Mouse (Mus musculus) testis, adult 2 months (tissue): Measurements from ENCODE around the gene Stox1. TPM values are rescaled to one million over a fixed set of nuclear protein-coding genes. Genes with fewer than 3 reads are reported as not detected.

Experiments
- H3K27ac ChIP-seq: fragments of 200-500 bp; 2 replicates; pipeline ENCODE4 v1.5.1; 2012; ENCODE audit warnings: low read depth, low read length; ENCODE audit not compliant: control insufficient read depth, insufficient read depth
- H3K27me3 ChIP-seq: fragments of 200-500 bp; 2 replicates; pipeline ENCODE4 v1.6.1; 2012; ENCODE audit warnings: mild to moderate bottlenecking, low read length, moderate library complexity; ENCODE audit not compliant: control insufficient read depth, insufficient read depth
- H3K36me3 ChIP-seq: fragments of 200-500 bp; 2 replicates; pipeline ENCODE4 v1.6.1; 2012; ENCODE audit warnings: mild to moderate bottlenecking, low read length; ENCODE audit not compliant: control insufficient read depth, insufficient read depth
- H3K4me1 ChIP-seq: fragments of 200-500 bp; 2 replicates; pipeline ENCODE4 v1.6.1; 2012; ENCODE audit warnings: low read length; ENCODE audit not compliant: control insufficient read depth, insufficient read depth
- H3K4me3 ChIP-seq: fragments of 200-500 bp; 2 replicates; pipeline ENCODE4 v1.5.1; 2012; ENCODE audit warnings: low read depth, mild to moderate bottlenecking, low read length, moderate library complexity, mixed read lengths; ENCODE audit not compliant: control insufficient read depth
- CTCF ChIP-seq: fragments of 200-500 bp; IDR thresholded peaks from 2 replicates; pipeline ENCODE4 v1.5.1; 2012; ENCODE audit warnings: low read depth, mild to moderate bottlenecking, inconsistent platforms, low read length, moderate library complexity; ENCODE audit not compliant: control insufficient read depth, insufficient read depth, insufficient replicate concordance
- POLR2A ChIP-seq: fragments of 200-500 bp; IDR thresholded peaks from 2 replicates; pipeline ENCODE4 v1.6.1; 2012; ENCODE audit warnings: low read depth, mild to moderate bottlenecking, inconsistent platforms, low read length, moderate library complexity; ENCODE audit not compliant: control insufficient read depth
- polyA plus RNA-seq: library from polyadenylated mRNA; depleted of rRNA; stranded (reverse); fragments of >200 nt; gene quantifications from 2 replicates; pipeline ENCODE4 v1.2.3, GENCODE M21; 2012

The Stox1 gene
- polyA plus RNA-seq, 1 experiment: 0.83 TPM

GRCm38 (mm10) chr10:62683043-62683442 is 42.9 kb downstream of the Stox1 start:
- H3K36me3 ChIP-seq: no peaks in the 10 kb centered on the region
- H3K27me3 ChIP-seq: no peaks in the 10 kb centered on the region
- no peak overlapping the region for H3K27ac ChIP-seq
- no peak overlapping the region for H3K4me3 ChIP-seq
- H3K4me1 ChIP-seq: no peaks in the 10 kb centered on the region
- TF ChIP-seq CTCF: no peak
- no peak for TF ChIP-seq POLR2A

GRCm38 (mm10) chr10:62679833-62680232 is 46.1 kb downstream of the Stox1 start:
- TF ChIP-seq CTCF (no peak), POLR2A (no peak)
- Histone ChIP-seq H3K4me3 (no peak overlapping the region), H3K36me3 (no peaks in the 10 kb centered on the region), H3K4me1 (no peaks in the 10 kb centered on the region), H3K27me3 (no peaks in the 10 kb centered on the region), H3K27ac (no peak overlapping the region)

GRCm38 (mm10) chr10:62677329-62677728 is 48.6 kb downstream of the Stox1 start:
- H3K4me3 ChIP-seq: no peak overlapping the region
- H3K4me1 ChIP-seq: no peaks in the 10 kb centered on the region
- H3K27ac ChIP-seq: 0 out of 2 replicates have a peak overlapping the region, but pooled peaks have one; percentile 19
- no peaks in the 10 kb centered on the region for H3K36me3 ChIP-seq
- TF ChIP-seq CTCF (no peak), POLR2A (no peak)
- H3K27me3 ChIP-seq: no peaks in the 10 kb centered on the region

GRCm38 (mm10) chr10:62676196-62676595 is 49.7 kb downstream of the Stox1 start:
- Histone ChIP-seq H3K4me1 (no peaks in the 10 kb centered on the region), H3K27me3 (no peaks in the 10 kb centered on the region), H3K4me3 (no peak overlapping the region), H3K27ac (no peak overlapping the region), H3K36me3 (no peaks in the 10 kb centered on the region)
- TF ChIP-seq POLR2A (peak; percentile 27; the same call in 1 of the 2 replicates), CTCF (no peak)

- Histone ChIP-seq H3K4me1 (no peaks in the 10 kb centered on the region), H3K27me3 (no peaks in the 10 kb centered on the region), H3K27ac (no peak overlapping the region), H3K36me3 (no peaks in the 10 kb centered on the region), H3K4me3 (no peak overlapping the region)
- no peak for TF ChIP-seq POLR2A
- TF ChIP-seq CTCF: no peak
These were observed 53.6 kb downstream of the Stox1 start for GRCm38 (mm10) chr10:62672359-62672758.

GRCm38 (mm10) chr10:62669245-62669644 is 56.7 kb downstream of the Stox1 start:
- H3K27ac ChIP-seq: no peak overlapping the region
- H3K27me3 ChIP-seq: no peaks in the 10 kb centered on the region
- no peak overlapping the region for H3K4me3 ChIP-seq
- H3K36me3 ChIP-seq: no peaks in the 10 kb centered on the region
- TF ChIP-seq CTCF (no peak), POLR2A (peak; percentile 10; the same call in 1 of the 2 replicates)
- peaks cover 3% of the 10 kb centered on the region; the same call in 1 of the 2 replicates for H3K4me1 ChIP-seq

GRCm38 (mm10) chr10:62668463-62668862 is 57.5 kb downstream of the Stox1 start:
- no peaks in the 10 kb centered on the region for H3K27me3 ChIP-seq
- peaks cover 4% of the 10 kb centered on the region; the same call in 1 of the 2 replicates for H3K4me1 ChIP-seq
- no peak overlapping the region for H3K4me3 ChIP-seq
- no peak overlapping the region for H3K27ac ChIP-seq
- no peak for TF ChIP-seq POLR2A
- no peak for TF ChIP-seq CTCF
- H3K36me3 ChIP-seq: no peaks in the 10 kb centered on the region; the same call in 1 of the 2 replicates

- no peak for TF ChIP-seq POLR2A
- TF ChIP-seq CTCF: no peak
- Histone ChIP-seq H3K4me3 (no peak overlapping the region), H3K27me3 (no peaks in the 10 kb centered on the region), H3K36me3 (no peaks in the 10 kb centered on the region; the same call in 1 of the 2 replicates), H3K27ac (no peak overlapping the region), H3K4me1 (peaks cover 4% of the 10 kb centered on the region; the same call in 1 of the 2 replicates)
These were observed 57.9 kb downstream of the Stox1 start for GRCm38 (mm10) chr10:62668043-62668442.
